Mouse (Mus musculus): ENCODE data around the gene Alkbh5. TPM values are rescaled to one million over a fixed set of nuclear protein-coding genes. Genes with fewer than 3 reads are reported as not detected.
"Not testable (repeated sequence)": the region's sequence is repeated elsewhere in the genome, so short reads cannot be mapped to it uniquely, and the experiment has no call there.

Gene Alkbh5
- polyA plus RNA-seq, 1 experiment from 2014 or later: 33.9 TPM

- H3K27me3 ChIP-seq (ENCODE audit: control insufficient read depth, insufficient read depth, low read length): no peaks in the 10 kb centered on the region
- no peaks in the 10 kb centered on the region for H3K4me1 ChIP-seq (ENCODE audit: control insufficient read depth, insufficient read depth, low read length)
- ATAC-seq (ENCODE audit: low FRiP score) (peak; percentile 73; the same call in 1 of the 2 replicates), DNase-seq (ENCODE audit: low spot score, missing footprints) (peak; percentile 92)
- no peak overlapping the region for H3K9ac ChIP-seq (ENCODE audit: low read length)
- H3K4me2 ChIP-seq: no peak overlapping the region
- H3K9me3 ChIP-seq (ENCODE audit: control insufficient read depth, low read length): no peaks in the 10 kb centered on the region
- no peak overlapping the region for H3K27ac ChIP-seq (ENCODE audit: low read depth, low read length)
- peaks cover 16% of the 10 kb centered on the region for H3K36me3 ChIP-seq (ENCODE audit: control insufficient read depth, insufficient read depth, low read length)
- WGBS: 13% methylated on average over 3 of the region's 3 CpGs
- no peak overlapping the region for H3K4me3 ChIP-seq (ENCODE audit: low read depth, low read length)
Observed at GRCm38 (mm10) chr11:60559342-60559741, 23.2 kb downstream of the Alkbh5 start.

- H3K9me3 ChIP-seq (ENCODE audit: control insufficient read depth, low read length); H3K4me3 ChIP-seq (ENCODE audit: low read depth, low read length); H3K4me1 ChIP-seq (ENCODE audit: control insufficient read depth, insufficient read depth, low read length); ATAC-seq (ENCODE audit: low FRiP score); H3K27me3 ChIP-seq (ENCODE audit: control insufficient read depth, insufficient read depth, low read length); H3K27ac ChIP-seq (ENCODE audit: low read depth, low read length); H3K36me3 ChIP-seq (ENCODE audit: control insufficient read depth, insufficient read depth, low read length); H3K4me2 ChIP-seq; H3K9ac ChIP-seq (ENCODE audit: low read length): not testable (repeated sequence)
- DNase-seq (ENCODE audit: low spot score, missing footprints): peak; percentile 49
- 85% methylated on average over 9 of the region's 12 CpGs for WGBS
Observed at GRCm38 (mm10) chr11:60574006-60574405, 37.8 kb downstream of the Alkbh5 start.

Other genes with a start within 250 kb of the Alkbh5 start
- 12.1 and 12.8 TPM in 2 replicates for gene Tom1l2, start 183.5 kb upstream of the Alkbh5 start, polyA plus RNA-seq (2014; fragmentation: Nextera tagmentation; extraction: Ambion mirVana)
- 2.0 and 2.4 TPM in 2 replicates for gene Drc3, start 183.1 kb upstream of the Alkbh5 start, polyA plus RNA-seq (2014; fragmentation: Nextera tagmentation; extraction: Ambion mirVana)
- gene Gid4, start 119.2 kb upstream of the Alkbh5 start, polyA plus RNA-seq (2014; fragmentation: Nextera tagmentation; extraction: Ambion mirVana): 32.3 and 33.1 TPM in 2 replicates
- 39.9 and 40.5 TPM in 2 replicates for gene Atpaf2, start 117.9 kb upstream of the Alkbh5 start, polyA plus RNA-seq (2014; fragmentation: Nextera tagmentation; extraction: Ambion mirVana)
- 112 and 125 TPM in 2 replicates for gene Drg2, start 81.8 kb upstream of the Alkbh5 start, polyA plus RNA-seq (2014; fragmentation: Nextera tagmentation; extraction: Ambion mirVana)
- 0.01 and 0.04 TPM in 2 replicates for gene Myo15, start 67.0 kb upstream of the Alkbh5 start, polyA plus RNA-seq (2014; fragmentation: Nextera tagmentation; extraction: Ambion mirVana)
- 87.8 and 101 TPM in 2 replicates for gene Llgl1, start 163.3 kb downstream of the Alkbh5 start, polyA plus RNA-seq (2014; fragmentation: Nextera tagmentation; extraction: Ambion mirVana)
- 52.3 and 59.3 TPM in 2 replicates for gene Flii, start 190.9 kb downstream of the Alkbh5 start, polyA plus RNA-seq (2014; fragmentation: Nextera tagmentation; extraction: Ambion mirVana)
- gene Mief2, start 192.0 kb downstream of the Alkbh5 start, polyA plus RNA-seq (2014; fragmentation: Nextera tagmentation; extraction: Ambion mirVana): 10.2 and 13.6 TPM in 2 replicates
- 16.0 and 17.4 TPM in 2 replicates for gene Top3a, start 241.0 kb downstream of the Alkbh5 start, polyA plus RNA-seq (2014; fragmentation: Nextera tagmentation; extraction: Ambion mirVana)
- gene Smcr8, start 241.1 kb downstream of the Alkbh5 start, polyA plus RNA-seq (2014; fragmentation: Nextera tagmentation; extraction: Ambion mirVana): 9.2 and 10.1 TPM in 2 replicates